Mouse (Mus musculus): Measurements from ENCODE around the gene Gm4779.
A peak's percentile ranks its signal among the peaks of the same experiment; 100 is the strongest.
"Not testable (repeated sequence)": the region's sequence is repeated elsewhere in the genome, so short reads cannot be mapped to it uniquely, and the experiment has no call there.

The Gm4779 gene

DNA sequence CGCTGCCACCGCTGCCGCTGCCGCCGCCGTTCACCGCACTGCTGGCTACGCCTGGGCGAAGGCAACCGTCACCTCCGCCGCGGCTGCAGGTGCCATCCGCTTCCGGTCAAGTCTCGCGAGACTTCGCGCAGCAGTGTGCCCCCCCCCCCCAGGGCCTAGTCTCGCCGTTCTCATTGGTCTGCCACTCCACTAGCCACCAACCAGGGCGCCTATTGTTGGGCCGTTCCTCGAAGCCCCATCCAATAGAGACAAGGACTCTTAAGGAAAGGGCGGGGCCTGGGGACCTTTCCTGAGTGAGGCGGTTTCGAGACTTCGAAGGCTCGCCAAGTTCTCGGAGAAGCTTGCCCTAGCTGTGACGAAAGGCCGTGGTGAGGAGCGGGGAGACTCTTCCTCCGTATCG is at the start of gene Gm4779, which contains the start of gene 8030474K03Rik:
TSS of gene Gm4779 (minus strand) at position 82 of the 400 bp plus-strand sequence.
TSS of gene 8030474K03Rik (plus strand) at position 315 of the 400 bp plus-strand sequence.
- no peak for DNase-seq (ENCODE audit: low spot score)

DNA sequence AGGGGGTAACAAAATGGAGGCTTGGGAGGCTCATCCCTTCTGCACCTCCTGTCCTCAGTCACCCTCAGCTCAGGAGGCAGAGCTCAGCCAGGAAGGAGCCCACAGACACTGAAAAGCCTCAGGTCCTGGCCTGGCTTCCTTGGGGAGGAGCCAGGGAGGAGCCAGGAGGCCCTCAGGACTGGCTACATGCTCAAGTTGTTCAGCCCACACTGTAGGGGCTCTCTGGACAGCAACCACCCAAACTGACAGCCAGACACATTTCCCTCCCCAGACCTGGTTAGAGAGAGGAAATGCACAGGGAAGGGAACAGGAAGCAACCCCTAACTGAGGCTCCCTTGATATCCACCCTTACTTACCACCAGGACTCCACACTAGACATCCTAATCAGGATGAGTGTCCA is 25.8 kb upstream of the Gm4779 start:
- DNase-seq (ENCODE audit: low spot score), result not testable (repeated sequence)

DNA sequence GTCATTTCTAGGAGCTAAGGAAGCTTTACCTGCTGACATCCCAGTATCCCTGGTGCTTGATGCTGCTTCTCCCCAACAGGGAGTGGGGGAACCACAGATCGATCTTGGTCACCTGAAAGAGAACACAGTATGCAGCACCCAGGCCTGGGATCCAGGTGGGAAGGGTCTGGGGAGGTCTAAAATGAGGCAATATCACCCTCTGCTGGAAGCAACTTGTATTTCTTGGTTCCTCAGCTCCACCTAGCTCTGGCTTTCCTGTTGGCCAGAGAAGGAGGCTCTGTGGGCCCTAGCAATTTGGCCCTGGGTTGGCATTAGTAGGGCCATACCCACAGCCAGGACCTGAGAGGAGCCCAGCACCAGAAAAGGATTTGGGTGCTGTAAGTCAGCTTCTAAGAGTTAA is 24.9 kb upstream of the Gm4779 start:
- DNase-seq (ENCODE audit: low spot score), result no peak

DNA sequence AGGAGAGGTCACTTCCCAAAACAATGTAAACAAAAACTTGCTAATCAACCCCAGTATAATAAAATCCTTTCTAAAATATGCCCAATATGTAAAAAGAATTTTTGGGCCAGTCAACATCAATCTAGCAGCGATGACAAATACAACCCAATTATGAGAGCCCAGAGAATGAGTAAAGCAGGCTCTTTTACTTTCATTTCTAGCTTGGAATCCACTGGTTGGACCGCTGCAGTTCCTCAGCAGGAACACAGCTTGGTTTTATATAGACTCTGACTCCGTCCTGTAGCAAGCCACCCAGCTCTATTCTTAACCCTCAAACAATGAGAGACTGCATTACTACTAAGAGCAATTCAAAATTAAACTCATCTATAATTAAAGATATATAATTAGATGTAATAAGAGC is 17.5 kb upstream of the Gm4779 start:
- DNase-seq (ENCODE audit: low spot score), result no peak

DNA sequence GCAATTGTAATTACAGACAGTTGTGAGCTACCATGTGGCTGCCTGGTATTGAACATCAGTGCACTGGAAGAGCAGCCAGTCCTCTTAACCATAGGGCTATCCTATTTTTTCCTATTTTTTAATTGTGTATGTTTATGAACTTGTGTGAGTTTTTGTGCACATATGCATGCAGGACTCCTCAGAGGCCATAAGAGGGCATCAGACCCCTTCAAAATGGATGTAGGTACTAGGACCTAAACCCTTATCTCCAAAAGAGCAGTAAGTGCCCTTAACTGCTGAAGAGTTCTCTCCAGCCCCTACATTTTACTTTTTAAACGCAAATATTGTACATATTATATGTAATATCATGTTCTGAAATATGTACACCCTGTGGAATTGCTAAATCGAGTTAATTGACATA is 11.3 kb upstream of the Gm4779 start:
- DNase-seq (ENCODE audit: low spot score), result no peak

DNA sequence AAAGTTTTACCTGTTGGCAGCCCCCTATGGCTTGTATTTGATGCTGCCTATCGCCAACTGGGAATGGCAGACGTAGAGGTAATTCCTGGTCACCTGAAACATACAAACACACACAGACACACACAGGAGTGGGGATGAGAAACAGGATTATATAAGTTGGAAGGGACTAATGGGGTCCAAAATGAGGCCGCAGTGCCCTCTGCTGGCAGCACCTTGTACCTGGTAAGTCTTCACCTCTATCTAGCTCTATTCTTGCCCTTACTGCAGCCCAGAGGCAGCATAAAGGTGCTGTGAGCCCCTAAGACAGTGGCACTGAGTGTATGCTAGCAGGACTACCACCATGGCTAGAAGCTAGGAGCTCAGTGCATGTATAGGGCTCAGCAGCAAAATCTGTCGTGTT is 2.7 kb downstream of the Gm4779 start:
- peak; percentile 62 for DNase-seq (ENCODE audit: low spot score)

DNA sequence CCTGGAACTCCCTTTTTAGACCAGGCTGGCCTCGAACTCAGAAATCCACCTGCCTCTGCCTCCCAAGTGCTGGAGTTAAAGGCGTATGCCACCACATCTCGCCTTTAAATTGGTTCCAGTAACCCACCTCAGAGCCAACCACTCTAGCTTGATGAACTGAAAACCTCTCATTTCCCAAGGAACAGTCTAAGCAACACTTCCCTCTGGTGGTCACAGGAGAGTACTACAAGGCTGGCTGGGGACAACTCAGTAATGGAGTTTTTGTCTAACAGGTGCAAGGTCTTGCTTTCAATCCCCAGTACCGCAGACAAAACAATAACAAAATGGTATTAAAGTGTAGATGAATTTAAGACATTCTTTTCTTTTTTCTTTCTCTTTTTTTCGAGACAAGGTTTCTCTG is 22.2 kb downstream of the Gm4779 start:
- DNase-seq (ENCODE audit: low spot score), result peak; percentile 63

DNA sequence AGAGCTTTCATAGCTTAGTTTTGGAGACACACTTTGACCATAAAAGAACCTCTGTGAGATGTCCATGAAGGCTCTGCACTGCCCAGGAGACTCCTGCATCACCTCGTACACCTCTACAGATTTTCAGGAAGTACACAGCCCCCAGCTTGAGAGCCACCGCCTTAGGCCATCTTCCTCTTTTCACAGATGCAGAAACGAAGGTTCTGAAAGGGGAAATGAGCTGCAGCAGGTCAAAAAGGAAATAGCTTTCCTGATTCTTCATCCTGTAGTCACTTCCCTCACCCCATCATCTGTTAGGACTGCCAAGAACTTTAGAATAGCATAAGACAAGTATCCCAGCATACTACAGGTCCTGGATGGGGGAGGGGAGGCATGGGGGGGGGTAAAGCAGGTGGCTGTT is 23.9 kb downstream of the Gm4779 start:
- DNase-seq (ENCODE audit: low spot score), result no peak

DNA sequence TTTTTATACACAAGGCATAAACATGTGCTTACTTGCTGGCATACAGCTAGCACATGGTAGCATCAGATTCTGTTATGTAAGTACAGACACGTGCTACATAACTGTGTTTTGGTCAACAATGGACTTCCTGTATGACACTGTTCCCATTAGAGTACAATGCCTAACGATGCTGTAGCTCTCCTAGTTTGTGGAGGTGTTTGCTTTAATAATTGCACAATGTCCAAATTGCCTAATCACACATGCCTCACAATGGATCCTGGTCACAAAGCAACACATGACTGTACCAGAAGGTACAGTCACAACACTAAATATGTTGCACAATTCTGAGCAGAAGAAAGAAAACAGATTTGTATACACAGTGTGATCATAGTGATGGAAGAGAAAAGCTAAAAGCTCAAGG is 24.7 kb downstream of the Gm4779 start:
- no peak for DNase-seq (ENCODE audit: low spot score)

DNA sequence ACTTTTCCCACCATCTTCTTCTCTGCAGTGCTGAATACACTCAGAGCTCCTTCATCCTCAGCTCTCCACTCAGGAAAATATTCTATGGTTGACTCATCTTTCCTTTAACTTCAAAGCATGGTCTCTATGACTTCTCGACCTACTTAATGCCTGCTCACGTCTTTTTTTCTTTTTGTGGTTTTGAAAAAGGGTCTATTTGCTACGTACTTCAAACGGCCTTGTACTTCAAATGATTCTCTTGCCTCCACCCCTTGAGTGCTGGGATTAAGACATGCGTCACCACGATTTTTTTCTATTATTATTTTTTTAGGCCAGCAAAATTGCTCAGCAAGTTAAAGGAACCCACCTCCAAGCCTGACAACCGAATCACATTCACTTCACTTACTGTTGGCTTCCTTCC is 26.9 kb downstream of the Gm4779 start:
- no peak for DNase-seq (ENCODE audit: low spot score)

DNA sequence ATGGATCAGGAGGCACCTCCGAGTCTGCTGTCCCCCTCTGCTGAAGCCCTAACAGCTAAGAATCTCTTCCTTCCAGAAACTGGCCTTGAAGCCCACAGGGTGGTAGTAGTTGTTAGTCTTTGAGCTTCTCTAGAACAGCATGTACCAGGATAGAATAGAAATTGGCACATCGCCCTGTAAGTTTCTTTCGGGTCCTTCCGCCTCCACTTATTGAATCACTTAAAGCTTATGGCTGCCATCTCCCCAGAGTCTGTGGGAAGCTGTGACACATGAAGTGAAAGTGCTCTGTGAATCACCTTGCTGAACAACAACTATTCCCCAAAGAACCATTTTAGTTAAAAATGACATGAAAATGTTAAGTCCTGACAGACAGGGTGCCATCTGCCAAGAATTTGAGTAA is 29.1 kb downstream of the Gm4779 start:
- no peak for DNase-seq (ENCODE audit: low spot score)

DNA sequence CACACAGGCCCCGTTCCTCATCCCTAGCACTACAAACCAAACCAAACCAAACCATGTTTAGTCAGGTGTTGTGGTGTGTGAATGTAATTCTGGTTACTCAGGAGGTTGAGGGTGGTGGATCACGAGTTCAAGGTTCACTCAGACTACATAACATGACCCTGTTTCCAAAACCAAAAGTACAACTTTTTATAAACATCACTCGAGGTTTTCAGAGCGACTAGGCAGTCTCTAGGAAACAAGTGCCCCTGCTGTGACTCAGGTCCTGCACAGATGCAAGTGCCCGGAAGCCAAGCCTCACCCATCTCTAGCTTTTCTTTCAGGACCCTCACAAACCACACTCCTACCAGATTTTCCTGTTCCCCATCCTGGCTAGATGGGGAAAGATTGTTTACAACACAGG is 29.6 kb downstream of the Gm4779 start:
- DNase-seq (ENCODE audit: low spot score), result no peak

DNA sequence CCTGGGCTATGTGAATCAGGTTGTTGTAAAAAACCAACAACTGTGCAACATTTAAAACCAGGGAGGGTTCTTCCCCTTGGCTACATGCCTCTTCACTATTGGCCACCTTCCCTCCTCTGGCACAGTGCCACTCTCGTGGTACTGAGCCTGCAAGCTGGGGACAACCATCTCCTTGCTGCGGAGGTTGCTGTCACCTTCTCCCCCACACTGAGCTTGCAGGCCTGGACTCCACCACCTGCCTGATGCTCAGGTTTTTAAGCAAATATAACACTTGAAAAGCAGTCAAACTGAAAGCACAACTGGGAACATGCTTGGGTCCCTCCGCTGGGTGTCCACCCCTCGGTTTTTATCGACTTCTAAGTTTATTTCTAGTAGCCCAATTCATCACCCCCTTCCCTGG is 39.7 kb downstream of the Gm4779 start:
- peak; percentile 41 for DNase-seq (ENCODE audit: low spot score)

DNA sequence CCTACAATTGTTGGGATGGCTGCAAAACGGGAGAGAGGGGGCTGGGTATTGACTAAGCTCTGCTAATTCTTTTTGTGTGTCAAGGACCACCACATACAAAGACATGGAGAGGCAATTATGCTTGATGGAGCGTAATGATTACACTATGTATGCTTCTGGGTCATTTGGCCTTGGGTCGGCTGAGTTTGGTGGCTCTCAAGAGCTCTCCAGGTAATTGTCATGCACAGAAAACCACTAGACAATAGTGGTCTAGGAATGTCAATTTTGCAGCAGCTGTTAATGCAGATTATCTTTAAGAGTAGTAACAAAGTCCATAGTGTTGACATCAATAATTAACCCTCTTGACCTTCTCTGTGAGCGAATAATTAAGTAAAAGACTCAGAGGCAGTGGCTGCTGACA is 44.1 kb downstream of the Gm4779 start:
- no peak for DNase-seq (ENCODE audit: low spot score)

DNA sequence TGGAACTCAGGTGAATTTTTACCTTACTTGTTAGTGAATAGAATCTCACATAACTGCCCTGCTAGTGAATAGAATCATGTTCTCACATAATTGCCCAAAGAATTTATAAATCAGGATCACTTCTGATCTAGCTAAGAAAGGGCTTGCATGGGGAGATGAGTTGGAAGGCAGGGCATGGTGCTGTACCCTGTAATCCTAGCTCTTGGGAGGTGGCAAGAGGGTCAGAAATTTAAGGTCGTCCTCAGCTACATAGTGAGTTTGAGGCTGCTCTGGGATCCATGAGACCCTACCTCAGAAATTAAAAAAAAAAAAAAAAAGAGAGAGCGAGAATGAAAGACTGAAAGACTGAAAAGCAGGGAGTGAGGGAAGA is 53.2 kb downstream of the Gm4779 start:
- no peak for DNase-seq (ENCODE audit: low spot score)

DNA sequence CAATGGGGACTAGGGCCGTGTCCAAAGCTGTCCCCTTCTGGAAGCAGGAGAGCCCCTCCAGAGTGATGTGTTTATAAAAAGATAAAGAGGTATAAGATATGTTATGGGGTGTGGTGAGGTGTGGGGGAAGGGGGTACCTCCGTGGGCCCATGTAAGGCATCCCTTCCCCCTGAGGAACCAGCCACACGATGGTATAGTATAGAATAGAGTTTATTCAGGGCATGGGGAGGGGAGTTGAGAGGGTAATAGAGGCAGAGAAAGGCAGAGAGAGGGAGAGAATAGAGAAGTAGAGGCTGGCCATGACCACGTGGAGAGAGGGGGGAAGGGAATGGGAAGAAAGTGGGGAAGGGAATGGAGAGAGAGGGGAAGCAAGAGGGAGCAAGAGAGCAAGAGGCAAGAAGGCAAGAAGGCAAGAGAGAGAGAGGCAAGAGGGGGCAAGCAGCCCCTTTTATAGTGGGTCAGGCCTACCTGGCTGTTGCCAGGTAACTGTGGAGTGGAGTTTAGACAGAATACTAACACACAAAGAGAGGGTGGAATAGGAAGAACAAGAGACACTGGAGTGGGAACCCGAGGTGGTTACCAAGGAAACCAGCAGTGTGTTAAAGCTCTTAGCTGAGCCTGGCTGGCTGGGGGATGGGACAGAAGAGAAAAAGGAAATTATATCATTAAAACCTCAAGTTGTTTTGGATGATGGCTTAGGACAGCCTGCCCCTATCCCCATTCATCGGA is 53.7 kb downstream of the Gm4779 start:
- DNase-seq (ENCODE audit: low spot score), result no peak
